Mouse (Mus musculus): ENCODE results near the gene Plcb1.
A peak's percentile ranks its signal among the peaks of the same experiment; 100 is the strongest.
"Not testable (repeated sequence)": the region's sequence is repeated elsewhere in the genome, so short reads cannot be mapped to it uniquely, and the experiment has no call there.

Gene Plcb1

DNA sequence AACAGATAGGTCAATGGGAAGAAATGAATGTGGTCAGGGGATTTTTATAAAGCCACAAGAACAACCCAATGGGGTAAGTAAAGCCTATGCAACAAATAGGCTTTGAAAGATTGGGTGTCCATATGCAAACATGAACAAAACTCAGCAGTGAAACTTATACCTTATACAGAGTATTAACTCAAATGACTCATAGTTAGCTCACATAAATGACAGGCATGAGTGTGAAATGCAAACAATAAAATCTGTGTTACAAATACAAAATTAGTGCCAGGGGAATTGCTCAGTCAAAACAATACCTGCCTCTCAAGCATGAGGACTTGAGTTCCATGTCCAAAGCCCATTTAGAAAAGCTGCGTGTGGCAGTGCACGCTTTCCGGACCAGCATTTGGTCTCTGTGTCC lies 182.5 kb downstream of the Plcb1 start:
- no peak for DNase-seq (ENCODE audit: low read depth, low spot score)

DNA sequence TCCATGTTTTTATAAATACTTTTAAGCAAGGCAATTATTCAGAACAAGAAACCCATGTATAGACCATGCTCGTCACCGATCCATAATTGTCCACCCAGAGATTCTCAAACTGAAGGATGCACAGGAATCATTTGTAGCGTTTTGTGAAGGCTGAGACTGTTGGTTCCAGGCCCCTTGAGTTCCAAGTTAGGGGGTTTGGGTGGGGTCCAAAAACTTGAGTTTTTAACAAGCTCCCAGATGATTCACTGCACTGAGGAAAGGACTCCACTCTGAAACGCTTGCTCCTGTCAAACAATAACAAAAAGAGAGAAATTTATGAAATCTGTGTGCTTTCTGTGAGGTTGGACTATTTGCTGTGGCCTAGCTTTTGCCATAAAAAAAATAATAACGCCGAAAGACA lies 186.5 kb downstream of the Plcb1 start:
- no peak for DNase-seq (ENCODE audit: low read depth, low spot score)

DNA sequence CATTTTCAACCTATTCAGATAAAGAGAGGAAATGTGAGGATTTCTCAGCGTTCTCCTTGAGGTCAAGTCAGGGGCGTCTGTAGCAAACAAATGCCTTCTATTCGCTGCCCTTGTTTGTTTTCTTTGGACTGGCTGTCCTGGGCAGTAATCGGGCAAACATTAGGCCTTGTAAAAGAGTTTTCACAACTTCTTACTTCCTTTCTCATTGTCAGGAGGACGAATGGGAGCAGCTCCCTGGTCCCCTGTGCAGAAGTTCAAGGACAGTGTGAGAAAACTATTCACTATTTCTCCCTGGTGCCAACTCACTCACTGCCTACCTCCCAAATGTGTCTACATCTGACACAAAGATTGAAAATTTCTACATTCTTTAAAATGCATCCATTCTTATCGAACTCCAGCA lies 188.8 kb downstream of the Plcb1 start:
- no peak for DNase-seq (ENCODE audit: low read depth, low spot score)

DNA sequence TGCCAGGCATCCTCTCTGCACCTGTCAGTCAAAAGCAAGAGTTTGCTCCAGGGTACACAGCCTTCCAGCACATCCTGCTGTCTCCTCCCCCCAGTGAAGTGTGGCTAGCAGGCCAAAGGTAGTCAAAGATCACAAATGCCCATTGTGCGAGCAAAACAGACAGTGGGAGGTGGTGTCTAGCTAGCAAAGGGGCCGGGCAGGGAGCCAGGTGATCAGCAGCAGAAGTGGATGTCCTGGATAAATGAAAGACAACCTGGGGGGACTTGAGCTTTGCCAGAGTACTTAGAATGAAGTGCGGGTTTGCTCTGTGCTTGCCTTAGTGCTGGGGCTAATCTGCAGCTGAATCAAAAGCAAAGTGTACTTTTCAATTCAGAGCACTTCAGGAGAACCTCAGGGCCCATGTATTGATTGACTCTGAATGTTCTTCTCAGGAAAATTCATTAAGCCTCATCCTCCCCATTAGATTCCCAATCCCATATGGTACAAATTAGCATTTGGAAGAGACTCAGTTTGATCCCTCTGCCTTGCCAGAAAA lies 191.0 kb downstream of the Plcb1 start:
- DNase-seq (ENCODE audit: low read depth, low spot score) = peak; percentile 9

DNA sequence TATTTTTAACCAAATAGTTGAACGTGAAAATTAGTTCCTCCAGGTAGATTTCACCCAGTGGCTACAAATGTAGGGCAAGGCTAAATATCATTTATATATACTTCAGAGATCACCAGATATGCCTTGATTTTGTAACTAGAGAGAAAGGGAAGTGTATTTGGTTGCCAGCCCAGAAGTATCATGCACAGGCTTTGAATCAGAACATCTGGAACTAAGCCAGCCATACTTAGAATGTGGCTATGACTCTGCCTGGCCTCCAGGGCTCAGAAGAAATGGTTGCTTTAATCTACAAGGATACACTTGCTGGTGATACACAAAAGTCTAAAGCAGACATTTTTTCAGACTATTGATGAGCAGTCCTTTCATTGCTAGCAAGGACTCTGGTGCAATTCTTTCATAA lies 191.8 kb downstream of the Plcb1 start:
- no peak for DNase-seq (ENCODE audit: low read depth, low spot score)

DNA sequence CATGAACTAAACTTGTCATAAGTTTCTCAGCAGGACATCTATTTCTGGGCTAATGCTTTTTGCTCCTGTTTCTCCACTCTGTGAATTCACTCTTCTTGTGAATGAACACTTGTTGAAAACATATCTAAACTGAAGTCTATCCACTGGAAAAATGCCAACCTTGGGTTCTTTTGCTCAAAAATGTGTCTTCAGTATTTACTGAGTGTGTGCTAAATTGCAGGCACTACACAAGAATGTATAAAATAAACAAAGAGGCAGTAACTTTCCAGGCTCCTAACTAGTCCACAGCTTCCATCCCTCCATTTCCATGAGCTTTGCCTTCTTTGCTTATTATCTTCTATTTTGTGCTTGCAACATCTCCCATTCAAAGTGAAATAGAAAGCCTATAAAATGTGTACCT lies 195.5 kb downstream of the Plcb1 start:
- DNase-seq (ENCODE audit: low read depth, low spot score) = no peak

DNA sequence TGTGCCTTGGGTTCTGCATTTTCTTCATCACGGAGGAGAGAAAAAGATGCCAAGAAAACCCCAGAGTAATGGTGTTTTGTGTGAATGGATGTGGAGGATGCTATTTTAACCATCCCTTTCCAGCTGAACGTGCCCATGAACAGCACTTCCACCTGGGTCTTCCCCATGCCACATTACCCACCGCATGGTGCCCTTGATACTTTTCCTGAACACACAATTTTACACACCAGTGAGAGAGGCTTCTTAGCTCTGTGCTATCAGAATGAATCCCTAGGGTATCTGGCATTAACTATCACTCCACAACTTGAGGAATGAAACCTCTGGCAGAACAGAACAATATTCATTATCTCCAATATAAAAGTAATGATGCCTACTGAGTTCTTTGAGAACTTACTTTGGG lies 199.0 kb downstream of the Plcb1 start:
- DNase-seq (ENCODE audit: low read depth, low spot score) = no peak

DNA sequence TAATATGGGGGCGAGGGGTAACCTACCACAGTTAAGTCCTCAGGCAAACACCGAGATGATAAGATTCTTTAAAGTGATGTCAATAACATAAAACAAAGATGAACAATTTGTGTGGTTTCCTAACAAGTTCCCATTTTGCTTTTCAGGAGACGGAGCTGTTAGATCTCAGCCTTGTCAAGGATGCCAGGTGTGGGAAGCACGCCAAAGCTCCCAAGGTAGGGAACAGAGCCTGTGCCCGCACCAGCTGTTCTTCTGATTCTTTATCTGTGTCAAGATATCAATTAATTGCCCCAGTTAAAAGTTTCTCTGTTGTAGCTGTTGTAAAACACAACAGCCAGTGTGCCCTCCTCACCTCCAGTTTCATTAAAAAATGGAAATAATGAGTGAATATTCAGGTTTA lies 202.1 kb downstream of the Plcb1 start:
- no peak for DNase-seq (ENCODE audit: low read depth, low spot score)

DNA sequence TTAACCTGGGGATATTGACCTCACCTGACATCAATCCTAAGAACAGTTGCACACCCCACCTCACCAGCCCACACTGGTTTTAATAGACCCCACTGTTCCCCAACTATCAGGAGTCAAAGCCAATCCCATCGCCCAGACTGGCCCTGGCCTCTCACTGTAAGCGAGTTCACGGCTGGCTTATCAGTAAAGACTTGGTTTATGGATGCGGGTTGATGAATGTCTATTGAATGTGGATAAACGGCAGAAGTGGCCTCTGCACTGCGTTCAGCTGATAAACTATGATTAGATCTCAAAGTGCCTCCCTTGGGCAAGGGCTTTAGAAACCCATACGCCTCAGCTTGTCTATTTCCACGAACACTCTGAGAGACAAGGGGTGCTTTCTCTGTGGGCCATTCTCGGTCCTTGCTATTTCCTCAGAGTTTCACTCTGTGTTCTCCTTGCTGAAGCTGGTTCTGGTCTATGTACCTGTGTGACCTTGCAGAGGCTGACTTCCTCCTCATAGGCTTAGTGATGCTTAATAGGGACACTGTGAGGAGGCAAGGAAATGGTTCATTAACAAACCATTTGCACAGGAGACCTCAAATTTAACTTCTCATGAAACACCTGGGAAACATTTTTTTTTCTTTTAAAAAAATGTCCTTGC lies 203.9 kb downstream of the Plcb1 start:
- no peak for DNase-seq (ENCODE audit: low read depth, low spot score)

DNA sequence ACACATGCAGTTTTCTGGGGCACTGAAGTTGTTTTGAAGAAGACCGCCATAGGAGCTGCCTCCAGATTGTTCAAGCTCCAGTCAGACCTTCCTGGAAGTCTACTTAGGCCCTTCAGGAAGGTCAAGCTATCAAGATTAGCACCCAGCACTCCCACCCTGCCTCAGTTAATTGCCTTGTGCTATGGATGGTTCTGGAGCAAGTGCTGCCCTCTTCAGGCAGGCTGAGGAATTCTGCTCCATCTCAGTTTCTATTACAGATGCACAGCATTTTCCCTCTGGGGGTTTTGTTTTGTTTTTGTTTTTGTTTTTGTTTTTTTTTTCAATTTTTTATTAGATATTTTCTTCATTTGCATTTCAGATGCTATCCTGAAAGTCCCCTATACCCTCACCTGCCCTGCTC lies 221.3 kb downstream of the Plcb1 start:
- peak; percentile 34 for DNase-seq (ENCODE audit: low read depth, low spot score)

DNA sequence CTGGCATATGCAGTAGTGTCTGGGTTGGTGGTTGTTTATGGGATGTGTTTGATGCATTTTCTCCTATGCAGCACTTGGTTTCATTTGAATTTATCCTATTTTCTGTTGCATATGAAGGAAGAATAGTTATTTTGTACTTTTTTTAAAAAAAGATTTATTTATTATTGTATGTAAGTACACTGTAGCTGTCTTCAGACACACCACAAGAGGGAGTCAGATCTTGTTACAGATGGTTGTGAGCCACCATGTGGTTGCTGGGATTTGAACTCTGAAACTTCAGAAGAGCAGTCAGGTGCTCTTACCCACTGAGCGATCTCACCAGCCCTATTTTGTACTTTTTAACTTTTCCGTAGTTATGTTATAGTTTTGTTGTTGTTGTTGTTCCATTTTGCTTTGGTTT lies 222.0 kb downstream of the Plcb1 start:
- not testable (repeated sequence) for DNase-seq (ENCODE audit: low read depth, low spot score)

DNA sequence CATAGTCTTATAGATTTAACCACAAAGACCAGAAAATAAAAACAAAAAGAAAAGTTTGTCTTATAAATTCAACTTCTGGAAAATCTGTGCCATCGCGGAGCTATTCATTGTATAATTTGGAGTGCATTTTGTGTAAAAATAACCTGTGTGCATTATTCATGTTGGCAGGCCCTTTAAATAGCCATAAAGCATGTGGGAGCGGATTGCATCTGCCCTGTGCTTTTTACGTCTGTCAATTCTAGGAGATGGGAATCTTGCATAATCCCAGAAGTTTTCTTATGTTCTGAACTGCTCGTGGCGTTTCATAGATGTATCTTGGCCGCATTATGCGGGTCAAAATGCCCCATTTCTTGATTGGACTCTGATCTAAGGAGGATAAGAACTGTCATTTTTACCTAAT lies 224.5 kb downstream of the Plcb1 start:
- DNase-seq (ENCODE audit: low read depth, low spot score) = no peak

DNA sequence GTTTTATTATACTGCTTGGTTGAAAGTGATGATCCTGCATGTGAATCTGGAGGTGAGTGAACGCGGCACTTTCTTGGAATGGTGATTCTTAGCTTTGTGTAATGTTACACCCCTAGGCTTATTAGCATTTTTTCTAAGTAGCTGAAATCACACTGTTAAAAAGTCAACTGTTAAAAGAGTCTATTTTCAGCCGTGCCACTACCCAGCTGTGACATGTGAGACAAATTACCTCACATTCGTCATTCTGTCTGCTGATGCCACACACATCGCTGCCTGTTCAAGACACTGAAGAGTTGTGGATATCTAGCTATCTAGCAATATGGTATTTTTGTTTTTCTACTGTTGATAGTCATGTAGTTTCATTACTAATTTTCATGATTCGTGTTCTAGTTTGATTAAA lies 229.6 kb downstream of the Plcb1 start:
- DNase-seq (ENCODE audit: low read depth, low spot score) = no peak

DNA sequence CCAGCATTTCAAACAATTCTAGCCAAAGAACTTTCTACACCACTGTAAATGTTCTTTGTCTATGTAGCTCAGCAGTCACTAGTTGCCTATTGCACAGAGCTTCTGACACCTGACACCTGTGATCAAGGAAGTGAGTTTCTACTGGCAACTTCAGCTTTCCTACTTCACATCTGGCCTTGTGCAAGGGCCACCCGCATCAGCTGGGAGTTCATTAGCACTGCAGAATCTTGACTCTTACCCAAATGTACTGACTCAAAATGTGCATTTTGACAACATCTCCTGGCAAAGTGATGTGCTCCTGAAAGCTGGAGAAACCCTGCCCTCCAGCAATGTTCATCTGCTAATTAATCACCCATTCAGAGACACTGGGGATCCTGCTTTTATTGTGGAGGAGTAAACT lies 232.4 kb downstream of the Plcb1 start:
- no peak for DNase-seq (ENCODE audit: low read depth, low spot score)

DNA sequence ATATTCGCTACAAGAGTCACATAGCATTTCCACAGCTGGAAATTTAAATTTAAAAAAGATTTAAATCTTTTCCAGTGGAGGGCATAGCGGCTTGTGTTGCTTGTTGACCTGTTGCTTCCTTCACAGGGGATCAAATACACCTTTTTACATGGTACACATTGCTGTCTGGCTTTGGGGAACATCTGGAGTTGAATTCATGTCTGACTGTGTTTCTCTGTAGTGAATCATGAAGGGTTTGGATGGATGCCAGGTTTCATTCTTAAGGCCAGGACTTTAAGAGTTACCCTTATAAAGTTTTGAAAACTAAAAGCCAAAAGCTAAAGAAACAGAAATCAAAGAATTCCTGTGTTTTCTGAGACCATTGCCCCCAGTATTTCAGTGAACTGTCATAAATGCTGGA lies 232.8 kb downstream of the Plcb1 start:
- no peak for DNase-seq (ENCODE audit: low read depth, low spot score)

DNA sequence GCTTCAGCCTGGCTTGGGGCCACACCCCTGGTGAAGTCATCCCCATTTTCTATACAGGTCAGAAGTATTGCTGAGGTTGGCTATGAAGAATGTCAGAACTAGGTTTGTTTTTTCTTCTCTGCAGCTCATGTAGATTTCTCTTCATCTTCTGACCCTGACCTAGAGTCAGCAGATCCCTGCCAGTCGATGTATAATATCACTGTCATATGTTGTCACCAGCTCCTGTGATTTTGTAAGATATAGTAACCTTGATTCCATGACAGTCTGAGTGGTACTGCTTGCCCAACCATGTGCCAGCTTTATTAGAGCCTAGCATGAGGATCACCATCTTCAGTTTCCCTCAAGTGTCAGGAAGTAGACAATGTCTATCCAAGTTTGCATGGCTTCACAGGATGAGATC lies 233.7 kb downstream of the Plcb1 start:
- DNase-seq (ENCODE audit: low read depth, low spot score) = no peak

DNA sequence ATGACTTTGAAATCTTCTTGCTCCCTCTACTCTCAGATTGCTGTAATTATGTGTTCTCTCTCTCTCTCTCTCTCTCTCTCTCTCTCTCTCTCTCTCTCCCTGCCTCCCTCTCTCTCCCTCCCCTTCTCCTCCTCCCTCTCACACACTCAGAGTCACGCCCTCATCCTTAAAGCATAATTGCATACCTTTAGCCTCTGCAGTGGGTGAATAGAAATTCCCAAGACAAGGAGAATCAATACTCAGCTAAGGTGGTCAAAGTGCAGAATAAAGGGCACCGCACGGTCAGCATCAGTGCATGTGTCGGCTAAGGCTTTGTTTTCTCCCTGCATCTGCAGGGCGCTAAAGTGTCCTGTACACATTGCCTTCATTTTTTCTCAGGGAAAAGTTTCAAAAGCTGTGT lies 243.4 kb downstream of the Plcb1 start:
- DNase-seq (ENCODE audit: low read depth, low spot score) = no peak

DNA sequence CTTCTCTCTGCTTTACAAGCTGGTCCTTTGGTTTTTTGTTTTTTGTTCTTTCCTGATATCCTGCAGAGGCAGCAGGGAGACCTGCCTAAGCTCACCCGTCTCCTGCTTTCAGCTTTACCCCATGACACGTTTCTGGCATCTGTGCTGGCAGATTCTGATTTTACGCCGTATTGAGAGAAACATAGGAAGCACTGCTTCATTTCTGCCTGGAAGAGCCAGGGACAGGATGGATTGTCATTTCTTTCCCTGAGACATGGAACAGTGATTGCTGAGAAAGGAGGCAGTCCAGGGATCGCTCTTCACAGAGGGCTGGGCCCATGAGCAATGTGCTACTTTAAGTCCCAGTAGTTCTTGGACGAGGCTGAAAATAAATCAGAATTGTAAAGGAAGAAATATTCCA lies 243.8 kb downstream of the Plcb1 start:
- DNase-seq (ENCODE audit: low read depth, low spot score) = no peak

DNA sequence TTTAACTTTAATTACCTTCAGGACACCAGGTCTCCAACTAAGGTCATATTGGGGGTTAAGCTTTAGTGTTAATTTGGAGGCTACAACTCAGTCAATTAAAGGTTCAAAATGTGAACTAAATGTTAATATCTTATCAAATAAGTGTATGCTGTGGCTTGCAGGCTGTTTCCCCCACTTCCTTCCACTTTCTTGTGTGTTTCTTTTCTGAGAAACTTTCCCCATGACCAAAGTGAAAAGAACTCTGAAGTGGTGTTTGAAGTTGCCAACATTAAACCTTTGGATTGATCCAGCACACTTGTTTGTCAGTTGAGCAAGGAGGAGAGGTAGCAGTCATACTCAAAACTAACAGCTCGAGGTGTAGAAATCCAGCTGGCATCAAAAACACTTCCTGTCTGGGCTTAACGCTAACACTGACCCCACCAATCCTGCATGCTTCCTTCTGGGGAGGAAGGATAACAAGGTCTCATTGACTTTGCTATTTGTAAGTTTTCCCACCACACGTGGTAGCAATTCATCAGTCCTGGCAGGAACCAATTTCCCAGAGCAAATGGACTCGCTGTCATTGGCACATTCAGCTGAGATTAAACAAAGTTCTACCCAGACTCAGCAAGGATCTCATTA lies 249.9 kb downstream of the Plcb1 start:
- no peak for DNase-seq (ENCODE audit: low read depth, low spot score)

DNA sequence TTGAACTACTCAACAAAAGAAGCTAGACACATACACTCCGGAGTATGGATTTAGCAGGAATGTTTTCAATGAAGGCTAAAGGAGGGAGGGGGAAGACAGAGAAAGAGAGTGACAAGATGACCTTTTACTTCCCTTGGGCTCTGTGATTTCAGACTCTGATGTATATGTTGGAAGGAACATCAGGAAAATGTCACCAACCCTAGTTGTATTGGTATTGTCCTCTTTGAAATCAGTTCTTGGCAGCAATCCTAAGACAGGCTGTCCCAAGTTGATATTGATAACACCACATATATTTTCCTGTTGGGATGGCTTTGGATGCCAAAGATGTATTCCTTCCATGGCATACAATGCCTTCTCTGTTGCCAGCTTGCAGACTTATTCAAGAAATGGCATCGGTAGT lies 262.9 kb downstream of the Plcb1 start:
- DNase-seq (ENCODE audit: low read depth, low spot score) = no peak

DNA sequence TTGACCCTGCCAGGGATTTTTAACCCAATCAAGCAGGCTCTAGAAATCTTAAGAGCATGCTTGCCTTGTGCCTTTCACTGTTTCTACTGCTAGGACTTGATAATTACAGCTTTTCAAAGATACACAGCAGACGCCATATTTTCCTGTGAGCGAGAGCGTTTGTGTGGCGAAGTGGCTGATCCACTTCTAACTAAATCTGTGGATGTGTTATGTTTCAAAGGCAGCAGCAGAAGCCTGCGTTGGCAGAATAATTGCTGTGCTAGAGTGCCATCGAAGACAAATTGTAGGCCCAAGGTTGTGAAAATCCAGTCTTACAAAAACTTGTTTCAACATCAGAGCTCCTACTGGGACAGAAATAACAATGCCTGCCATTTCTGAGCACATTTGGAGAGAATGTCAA lies 263.4 kb downstream of the Plcb1 start:
- DNase-seq (ENCODE audit: low read depth, low spot score) = no peak

DNA sequence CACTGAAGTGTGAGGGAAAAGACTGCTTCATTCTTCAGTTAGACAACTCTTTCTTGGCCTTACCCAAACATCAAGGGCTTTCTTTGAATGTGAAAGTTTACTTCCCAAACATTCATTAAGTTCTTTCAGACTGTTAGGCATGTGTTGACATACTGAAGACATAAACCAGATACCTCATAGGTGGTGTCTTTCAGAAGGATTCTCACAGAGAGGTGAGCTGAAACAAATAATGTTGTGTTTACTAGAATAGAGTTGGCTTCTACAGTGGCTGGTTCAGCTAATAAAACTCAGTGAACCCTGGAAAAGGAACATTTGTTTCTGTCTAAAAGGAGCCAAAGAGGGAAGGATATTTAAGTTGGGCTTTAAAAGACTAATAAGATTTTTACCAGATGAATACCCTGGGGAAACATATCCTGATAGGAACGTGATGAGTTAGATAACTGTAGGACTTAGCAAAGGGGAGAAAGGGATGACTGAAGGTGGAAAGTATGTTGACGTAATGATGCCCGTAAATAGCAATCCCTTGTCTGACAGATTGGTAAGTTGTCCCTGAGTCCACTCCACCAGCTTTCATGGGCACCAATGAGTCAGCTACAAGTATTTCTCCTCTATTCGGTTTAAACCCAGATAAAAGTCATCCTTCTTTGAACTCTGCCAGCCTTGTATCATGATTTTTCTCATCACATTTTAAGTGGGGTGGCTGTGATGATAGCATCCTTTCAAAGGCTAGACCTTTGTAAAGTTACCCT lies 265.8 kb downstream of the Plcb1 start:
- DNase-seq (ENCODE audit: low read depth, low spot score) = no peak

DNA sequence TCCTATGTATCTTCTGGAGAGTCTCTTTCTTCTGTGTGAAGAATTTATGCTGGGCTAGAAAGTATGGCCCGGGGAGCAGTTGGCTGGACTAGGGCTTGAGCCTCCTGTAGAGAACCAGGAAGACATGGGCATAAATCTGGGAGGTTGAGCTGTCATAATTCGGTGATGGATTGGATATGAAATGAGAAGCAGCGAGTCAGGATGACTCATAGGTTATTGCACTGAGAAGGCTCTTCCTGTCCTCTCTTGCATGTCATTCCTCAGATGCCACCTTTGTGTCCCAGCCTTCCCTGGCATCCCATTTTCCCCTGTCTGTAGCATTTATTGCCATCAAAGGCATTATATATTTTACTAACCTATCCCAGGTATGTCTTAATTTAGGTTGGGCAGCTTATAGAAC lies 267.5 kb downstream of the Plcb1 start:
- no peak for DNase-seq (ENCODE audit: low read depth, low spot score)
